ENCODE assay signal across 8 mouse cellular contexts in the genomic region with DNA sequence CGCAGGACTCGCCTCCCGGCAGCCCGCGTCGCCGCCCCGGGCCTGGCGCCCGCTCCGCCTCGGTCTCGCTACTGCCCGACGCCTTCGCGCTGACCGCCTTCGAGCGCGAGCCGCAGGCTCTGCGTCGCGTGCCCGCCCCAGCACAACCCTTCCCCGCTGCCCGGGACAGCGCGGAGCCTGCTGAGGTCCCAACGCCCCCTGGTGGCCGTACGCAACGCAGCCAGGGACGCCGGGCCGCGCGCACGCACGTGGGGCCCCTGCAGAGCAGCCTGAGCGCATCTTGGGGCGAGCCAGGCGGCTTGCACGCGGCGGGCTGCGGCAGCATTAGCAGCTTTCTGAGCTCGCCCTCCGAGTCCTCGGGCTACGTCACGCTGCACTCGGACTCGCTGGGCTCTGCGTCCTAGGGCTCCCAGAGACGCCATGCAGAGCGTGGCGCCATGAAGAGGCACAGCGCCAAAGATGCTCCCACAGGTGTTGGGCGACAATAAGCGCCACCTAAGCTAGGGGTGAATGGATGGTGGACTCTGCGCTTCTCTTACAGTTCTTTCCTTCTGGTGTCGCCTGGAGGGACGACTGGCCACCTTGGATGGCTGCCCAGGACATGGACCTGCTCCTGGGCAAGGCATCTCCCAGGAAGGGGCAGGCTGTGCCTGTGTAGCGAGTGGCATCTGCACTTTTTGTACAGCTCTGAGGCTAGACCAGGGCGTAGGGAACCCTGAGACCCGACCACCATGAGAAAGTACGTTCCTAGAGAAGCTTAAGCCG. TPM values are rescaled to one million over a fixed set of nuclear protein-coding genes. Genes with fewer than 3 reads are reported as not detected.
DNase-seq lines count a peak whose midpoint lies in the region; ATAC-seq lines count a peak whose summit lies in the region.

No protein-coding gene starts in this region.

- WGBS in forebrain, embryonic 11.5 days, result 5% methylated on average over 61 of the region's 70 CpGs
- 6% methylated on average over 70 of the region's 70 CpGs for WGBS in heart, embryonic 16.5 days
- 3% methylated on average over 69 of the region's 70 CpGs for WGBS in liver, embryonic 12.5 days (ENCODE audit: insufficient replicate concordance)

- peak overlapping the region; percentile 19 for H3K4me3 ChIP-seq in forebrain, embryonic 11.5 days (ENCODE audit: low read depth, low read length)
- peak overlapping the region; percentile 34 for H3K4me3 ChIP-seq in heart, embryonic 16.5 days (ENCODE audit: low read length)
- peak overlapping the region; percentile 14 for H3K4me3 ChIP-seq in liver, embryonic 12.5 days

- H3K9ac ChIP-seq in forebrain, embryonic 11.5 days (ENCODE audit: low read length), result no peak overlapping the region; the same call in none of the 2 replicates
- 0 out of 2 replicates have a peak overlapping the region, but pooled peaks have one; percentile 38 for H3K9ac ChIP-seq in heart, embryonic 16.5 days (ENCODE audit: low read length)
- no peak overlapping the region for H3K9ac ChIP-seq in liver, embryonic 12.5 days

- no peaks in the 10 kb centered on the region for H3K36me3 ChIP-seq in forebrain, embryonic 11.5 days (ENCODE audit: control insufficient read depth, insufficient read depth, low read length)
- no peaks in the 10 kb centered on the region for H3K36me3 ChIP-seq in heart, embryonic 16.5 days (ENCODE audit: control insufficient read depth, insufficient read depth)
- no peaks in the 10 kb centered on the region for H3K36me3 ChIP-seq in liver, embryonic 12.5 days
- H3K36me3 ChIP-seq in splenic B cell, adult 2 months (ENCODE audit: control insufficient read depth, insufficient read depth, low read length, poor library complexity, severe bottlenecking), result no peaks in the 10 kb centered on the region

- H3K27me3 ChIP-seq in forebrain, embryonic 11.5 days (ENCODE audit: control insufficient read depth, insufficient read depth, low read length), result peaks cover 81% of the 10 kb centered on the region
- peaks cover 65% of the 10 kb centered on the region for H3K27me3 ChIP-seq in heart, embryonic 16.5 days (ENCODE audit: control insufficient read depth, insufficient read depth, low read length)
- peaks cover 96% of the 10 kb centered on the region for H3K27me3 ChIP-seq in liver, embryonic 12.5 days (replicated peaks)
- no peaks in the 10 kb centered on the region for H3K27me3 ChIP-seq in splenic B cell, adult 2 months (ENCODE audit: control insufficient read depth, insufficient read depth, low read length, poor library complexity, severe bottlenecking)

- no peaks in the 10 kb centered on the region for H3K9me3 ChIP-seq in forebrain, embryonic 11.5 days (ENCODE audit: control insufficient read depth, low read length)
- no peaks in the 10 kb centered on the region for H3K9me3 ChIP-seq in heart, embryonic 16.5 days (replicated peaks; ENCODE audit: control insufficient read depth, low read length)
- H3K9me3 ChIP-seq in liver, embryonic 12.5 days (replicated peaks), result no peaks in the 10 kb centered on the region

- H3K4me2 ChIP-seq in forebrain, embryonic 11.5 days (ENCODE audit: low read depth, low read length, severe bottlenecking), result peak overlapping the region; percentile 48
- H3K4me2 ChIP-seq in heart, embryonic 16.5 days (ENCODE audit: low read depth, low read length), result peak overlapping the region; percentile 62
- peak overlapping the region; percentile 54 for H3K4me2 ChIP-seq in liver, embryonic 12.5 days

- peaks cover 17% of the 10 kb centered on the region for H3K4me1 ChIP-seq in forebrain, embryonic 11.5 days (replicated peaks; ENCODE audit: control insufficient read depth, insufficient read depth, low read length)
- peaks cover 13% of the 10 kb centered on the region for H3K4me1 ChIP-seq in heart, embryonic 16.5 days (ENCODE audit: control insufficient read depth, insufficient read depth, low read length)
- peaks cover 24% of the 10 kb centered on the region for H3K4me1 ChIP-seq in liver, embryonic 12.5 days

- DNase-seq in B cell, adult 2 months, result peak; percentile 92 to 93
- DNase-seq in c-Kit-positive CD71-negative TER-119-negative erythroid progenitor cells, embryonic 14.5 days (ENCODE audit: low read depth), result peak; percentile 68
- DNase-seq in forebrain, embryonic 11.5 days (ENCODE audit: low spot score), result peak; percentile 94
- peak; percentile 86 to 88 for DNase-seq in kidney, postnatal 25 days
- peak; percentile 79 to 86 for DNase-seq in natural killer cell, adult 2 months (ENCODE audit: low spot score in 2 of 2)
- DNase-seq in splenic B cell, adult 2 months (ENCODE audit: low read depth, low spot score), result peak; percentile 89

- no peak overlapping the region for H3K27ac ChIP-seq in forebrain, embryonic 11.5 days (ENCODE audit: low read depth, low read length)
- no peak overlapping the region for H3K27ac ChIP-seq in heart, embryonic 16.5 days (ENCODE audit: low read length)
- H3K27ac ChIP-seq in liver, embryonic 12.5 days, result no peak overlapping the region

- ATAC-seq in forebrain, embryonic 11.5 days (replicated peaks; ENCODE audit: low FRiP score), result peak; percentile 85
- ATAC-seq in heart, embryonic 16.5 days (replicated peaks; ENCODE audit: extremely low read depth, insufficient read depth, low FRiP score), result peak; percentile 82
- ATAC-seq in liver, embryonic 12.5 days, result peak; percentile 68

RNA-seq across cellular contexts. Expression of gene Hes3, which starts 8.1 kb away (rescaled TPM):
- 0.53 and 1.0 TPM in 2 replicates for polyA plus RNA-seq in forebrain, embryonic 11.5 days (2014; fragmentation: Nextera tagmentation; extraction: Ambion mirVana)
- not detected in 2 replicates for polyA plus RNA-seq in heart, embryonic 16.5 days (2015; fragmentation: Nextera tagmentation; extraction: Ambion mirVana)
- not detected in 2 replicates for polyA plus RNA-seq in liver, embryonic 12.5 days (2016; fragmentation: Nextera tagmentation; extraction: Ambion mirVana)

RNA-seq across cellular contexts. Expression of gene Gpr153, which starts 9.3 kb away (rescaled TPM):
- polyA plus RNA-seq in forebrain, embryonic 11.5 days (2014; fragmentation: Nextera tagmentation; extraction: Ambion mirVana), result 6.1 and 6.6 TPM in 2 replicates
- 8.4 and 10.4 TPM in 2 replicates for polyA plus RNA-seq in heart, embryonic 16.5 days (2015; fragmentation: Nextera tagmentation; extraction: Ambion mirVana)
- 2.1 and 2.4 TPM in 2 replicates for polyA plus RNA-seq in liver, embryonic 12.5 days (2016; fragmentation: Nextera tagmentation; extraction: Ambion mirVana)

RNA-seq across cellular contexts. Expression of gene Icmt, which starts 13.7 kb away (rescaled TPM):
- 22.1 and 23.6 TPM in 2 replicates for polyA plus RNA-seq in forebrain, embryonic 11.5 days (2014; fragmentation: Nextera tagmentation; extraction: Ambion mirVana)
- 19.3 and 23.3 TPM in 2 replicates for polyA plus RNA-seq in heart, embryonic 16.5 days (2015; fragmentation: Nextera tagmentation; extraction: Ambion mirVana)
- polyA plus RNA-seq in liver, embryonic 12.5 days (2016; fragmentation: Nextera tagmentation; extraction: Ambion mirVana), result 11.8 and 14.4 TPM in 2 replicates

RNA-seq across cellular contexts. Expression of gene Rnf207, which starts 35.4 kb away (rescaled TPM):
- polyA plus RNA-seq in forebrain, embryonic 11.5 days (2014; fragmentation: Nextera tagmentation; extraction: Ambion mirVana), result 0.60 and 1.2 TPM in 2 replicates
- 118 and 122 TPM in 2 replicates for polyA plus RNA-seq in heart, embryonic 16.5 days (2015; fragmentation: Nextera tagmentation; extraction: Ambion mirVana)
- polyA plus RNA-seq in liver, embryonic 12.5 days (2016; fragmentation: Nextera tagmentation; extraction: Ambion mirVana), result 0.26 and 0.42 TPM in 2 replicates

RNA-seq across cellular contexts. Expression of gene Rpl22, which starts 42.2 kb away (rescaled TPM):
- polyA plus RNA-seq in forebrain, embryonic 11.5 days (2014; fragmentation: Nextera tagmentation; extraction: Ambion mirVana), result 310 and 360 TPM in 2 replicates
- 186 and 190 TPM in 2 replicates for polyA plus RNA-seq in heart, embryonic 16.5 days (2015; fragmentation: Nextera tagmentation; extraction: Ambion mirVana)
- 385 and 404 TPM in 2 replicates for polyA plus RNA-seq in liver, embryonic 12.5 days (2016; fragmentation: Nextera tagmentation; extraction: Ambion mirVana)
